Mouse (Mus musculus): ENCODE data around the gene Lsg1.
A peak's percentile ranks its signal among the peaks of the same experiment; 100 is the strongest.

Lsg1 gene

GRCm38 (mm10) chr16:30518635-30519034 lies 68.8 kb downstream of the Lsg1 start:
- no peak for DNase-seq (ENCODE audit: low read depth, low spot score)

GRCm38 (mm10) chr16:30517666-30518283 lies 69.6 kb downstream of the Lsg1 start:
- no peak for DNase-seq (ENCODE audit: low read depth, low spot score)

GRCm38 (mm10) chr16:30516993-30517392 lies 70.4 kb downstream of the Lsg1 start:
- DNase-seq (ENCODE audit: low read depth, low spot score) = no peak

- no peak for DNase-seq (ENCODE audit: low read depth, low spot score)
Measured at GRCm38 (mm10) chr16:30515418-30515817, 72.0 kb downstream of the Lsg1 start.

- no peak for DNase-seq (ENCODE audit: low read depth, low spot score)
Measured at GRCm38 (mm10) chr16:30513050-30514024, 74.1 kb downstream of the Lsg1 start.

GRCm38 (mm10) chr16:30512375-30513049 lies 74.9 kb downstream of the Lsg1 start:
- DNase-seq (ENCODE audit: low read depth, low spot score) = no peak

GRCm38 (mm10) chr16:30511563-30512340 lies 75.6 kb downstream of the Lsg1 start:
- no peak for DNase-seq (ENCODE audit: low read depth, low spot score)

GRCm38 (mm10) chr16:30510504-30511451 lies 76.6 kb downstream of the Lsg1 start:
- peak; percentile 74 for DNase-seq (ENCODE audit: low read depth, low spot score)
